Mouse (Mus musculus): Measurements from ENCODE around the gene Unc80. TPM values are rescaled to one million over a fixed set of nuclear protein-coding genes. Genes with fewer than 3 reads are reported as not detected.
A peak's percentile ranks its signal among the peaks of the same experiment; 100 is the strongest.

The Unc80 gene
- polyA plus RNA-seq (2014; fragmentation: Nextera tagmentation; extraction: Ambion mirVana) = 0.37 and 0.39 TPM in 2 replicates

- Histone ChIP-seq H3K4me1 (ENCODE audit: control insufficient read depth, insufficient read depth, low read length) (peaks cover 4% of the 10 kb centered on the region; the same call in 1 of the 2 replicates), H3K9ac (ENCODE audit: low read depth, low read length) (peak within 1 kb of the TSS; percentile 52)
These were observed at the start of gene Unc80 for GRCm38 (mm10) chr1:66467821-66468703. TSS of gene Unc80 (plus strand) at chr1:66468367.

GRCm38 (mm10) chr1:66426073-66426472, 42.1 kb upstream of the Unc80 start:
- Histone ChIP-seq H3K4me1 (ENCODE audit: control insufficient read depth, insufficient read depth, low read length) (no peaks in the 10 kb centered on the region), H3K9me3 (ENCODE audit: control insufficient read depth, low read length) (no peaks in the 10 kb centered on the region), H3K4me3 (ENCODE audit: low read depth, low read length) (no peak overlapping the region), H3K9ac (ENCODE audit: low read depth, low read length) (no peak overlapping the region), H3K4me2 (ENCODE audit: low read depth, low read length) (no peak overlapping the region), H3K27ac (replicated peaks; ENCODE audit: low read depth, low read length) (no peak overlapping the region), H3K36me3 (ENCODE audit: control insufficient read depth, insufficient read depth, low read length) (peaks cover 4% of the 10 kb centered on the region; the same call in 1 of the 2 replicates), H3K27me3 (replicated peaks; ENCODE audit: control insufficient read depth, insufficient read depth, low read length) (no peaks in the 10 kb centered on the region)
- no peak for DNase-seq (ENCODE audit: low spot score)
- no peak for ATAC-seq (ENCODE audit: low read depth)
- 88% methylated on average over 5 of the region's 5 CpGs for WGBS

More at GRCm38 (mm10) chr1:66467821-66468703, at the start of gene Unc80:
- Histone ChIP-seq H3K27me3 (replicated peaks; ENCODE audit: control insufficient read depth, insufficient read depth, low read length) (peaks cover 17% of the 10 kb centered on the region), H3K9me3 (ENCODE audit: control insufficient read depth, low read length) (no peaks in the 10 kb centered on the region), H3K27ac (replicated peaks; ENCODE audit: low read depth, low read length) (no peak within 1 kb of the TSS), H3K4me2 (ENCODE audit: low read depth, low read length) (peak within 1 kb of the TSS; percentile 81), H3K4me3 (ENCODE audit: low read depth, low read length) (peak within 1 kb of the TSS; percentile 55), H3K36me3 (ENCODE audit: control insufficient read depth, insufficient read depth, low read length) (no peaks in the 10 kb centered on the region)
- peak; percentile 56 for DNase-seq (ENCODE audit: low spot score)
- 1% methylated on average over 29 of the region's 83 CpGs for WGBS
- peak; percentile 96 for ATAC-seq (ENCODE audit: low read depth)

GRCm38 (mm10) chr1:66430962-66431361, 37.2 kb upstream of the Unc80 start:
- DNase-seq (ENCODE audit: low spot score) = no peak

GRCm38 (mm10) chr1:66431472-66431871, 36.7 kb upstream of the Unc80 start:
- Histone ChIP-seq H3K27me3 (replicated peaks; ENCODE audit: control insufficient read depth, insufficient read depth, low read length) (no peaks in the 10 kb centered on the region), H3K27ac (replicated peaks; ENCODE audit: low read depth, low read length) (no peak overlapping the region), H3K9me3 (ENCODE audit: control insufficient read depth, low read length) (no peaks in the 10 kb centered on the region), H3K36me3 (ENCODE audit: control insufficient read depth, insufficient read depth, low read length) (no peaks in the 10 kb centered on the region), H3K4me2 (ENCODE audit: low read depth, low read length) (no peak overlapping the region), H3K4me1 (ENCODE audit: control insufficient read depth, insufficient read depth, low read length) (no peaks in the 10 kb centered on the region), H3K4me3 (ENCODE audit: low read depth, low read length) (no peak overlapping the region), H3K9ac (ENCODE audit: low read depth, low read length) (no peak overlapping the region)
- WGBS = 82% methylated on average over 6 of the region's 6 CpGs
- DNase-seq (ENCODE audit: low spot score) (no peak), ATAC-seq (ENCODE audit: low read depth) (no peak)

More at GRCm38 (mm10) chr1:66430962-66431361, 37.2 kb upstream of the Unc80 start:
- Histone ChIP-seq H3K9ac (ENCODE audit: low read depth, low read length) (no peak overlapping the region), H3K27ac (replicated peaks; ENCODE audit: low read depth, low read length) (no peak overlapping the region), H3K9me3 (ENCODE audit: control insufficient read depth, low read length) (no peaks in the 10 kb centered on the region), H3K27me3 (replicated peaks; ENCODE audit: control insufficient read depth, insufficient read depth, low read length) (no peaks in the 10 kb centered on the region), H3K4me3 (ENCODE audit: low read depth, low read length) (no peak overlapping the region), H3K36me3 (ENCODE audit: control insufficient read depth, insufficient read depth, low read length) (no peaks in the 10 kb centered on the region), H3K4me2 (ENCODE audit: low read depth, low read length) (no peak overlapping the region), H3K4me1 (ENCODE audit: control insufficient read depth, insufficient read depth, low read length) (no peaks in the 10 kb centered on the region)
- ATAC-seq (ENCODE audit: low read depth) = no peak

GRCm38 (mm10) chr1:66438069-66438468, 30.1 kb upstream of the Unc80 start:
- DNase-seq (ENCODE audit: low spot score) = no peak
- no peak overlapping the region for H3K27ac ChIP-seq (replicated peaks; ENCODE audit: low read depth, low read length)
- ATAC-seq (ENCODE audit: low read depth) = no peak
- H3K9ac ChIP-seq (ENCODE audit: low read depth, low read length) = no peak overlapping the region
- H3K9me3 ChIP-seq (ENCODE audit: control insufficient read depth, low read length) = no peaks in the 10 kb centered on the region
- no peaks in the 10 kb centered on the region for H3K36me3 ChIP-seq (ENCODE audit: control insufficient read depth, insufficient read depth, low read length)
- H3K4me1 ChIP-seq (ENCODE audit: control insufficient read depth, insufficient read depth, low read length) = no peaks in the 10 kb centered on the region
- 84% methylated on average over 2 of the region's 2 CpGs for WGBS
- H3K4me3 ChIP-seq (ENCODE audit: low read depth, low read length) = no peak overlapping the region
- no peaks in the 10 kb centered on the region for H3K27me3 ChIP-seq (replicated peaks; ENCODE audit: control insufficient read depth, insufficient read depth, low read length)
- H3K4me2 ChIP-seq (ENCODE audit: low read depth, low read length) = no peak overlapping the region

DNA sequence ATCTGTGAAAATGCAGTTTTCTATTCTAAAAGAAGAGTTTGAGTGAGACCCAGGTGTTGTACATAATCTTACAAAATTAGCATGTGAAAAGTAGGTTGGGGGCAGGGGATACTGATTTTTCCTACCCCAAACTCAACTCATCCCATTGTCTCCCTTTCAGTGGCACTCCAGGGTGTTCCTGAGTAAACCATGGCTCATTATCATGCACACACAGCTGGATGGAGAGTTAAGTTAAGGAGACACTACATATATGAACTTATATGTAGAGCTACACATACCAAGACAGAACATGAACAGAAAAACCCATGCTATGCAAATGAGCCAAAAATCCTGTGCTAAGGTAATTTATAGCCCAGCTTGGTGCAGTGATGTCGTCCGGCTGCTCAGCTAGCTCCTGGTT, 25.2 kb upstream of the Unc80 start:
- H3K4me2 ChIP-seq (ENCODE audit: low read depth, low read length) = no peak overlapping the region
- no peak overlapping the region for H3K9ac ChIP-seq (ENCODE audit: low read depth, low read length)
- H3K4me1 ChIP-seq (ENCODE audit: control insufficient read depth, insufficient read depth, low read length) = no peaks in the 10 kb centered on the region
- DNase-seq (ENCODE audit: low spot score) (no peak), ATAC-seq (ENCODE audit: low read depth) (no peak)
- no peak overlapping the region for H3K4me3 ChIP-seq (ENCODE audit: low read depth, low read length)
- no peaks in the 10 kb centered on the region for H3K9me3 ChIP-seq (ENCODE audit: control insufficient read depth, low read length)
- no peaks in the 10 kb centered on the region for H3K36me3 ChIP-seq (ENCODE audit: control insufficient read depth, insufficient read depth, low read length)
- H3K27me3 ChIP-seq (replicated peaks; ENCODE audit: control insufficient read depth, insufficient read depth, low read length) = no peaks in the 10 kb centered on the region
- WGBS = 93% methylated on average over 2 of the region's 2 CpGs
- H3K27ac ChIP-seq (replicated peaks; ENCODE audit: low read depth, low read length) = no peak overlapping the region

- Histone ChIP-seq H3K4me1 (ENCODE audit: control insufficient read depth, insufficient read depth, low read length) (no peaks in the 10 kb centered on the region), H3K27ac (replicated peaks; ENCODE audit: low read depth, low read length) (no peak overlapping the region), H3K9me3 (ENCODE audit: control insufficient read depth, low read length) (no peaks in the 10 kb centered on the region), H3K36me3 (ENCODE audit: control insufficient read depth, insufficient read depth, low read length) (no peaks in the 10 kb centered on the region), H3K9ac (ENCODE audit: low read depth, low read length) (no peak overlapping the region), H3K4me3 (ENCODE audit: low read depth, low read length) (no peak overlapping the region), H3K27me3 (replicated peaks; ENCODE audit: control insufficient read depth, insufficient read depth, low read length) (no peaks in the 10 kb centered on the region), H3K4me2 (ENCODE audit: low read depth, low read length) (no peak overlapping the region)
- ATAC-seq (ENCODE audit: low read depth) (no peak), DNase-seq (ENCODE audit: low spot score) (no peak)
- WGBS = 72% methylated on average over 2 of the region's 2 CpGs
These were observed 18.7 kb upstream of the Unc80 start for GRCm38 (mm10) chr1:66449471-66449870.

- H3K27ac ChIP-seq (replicated peaks; ENCODE audit: low read depth, low read length) = no peak overlapping the region
- H3K36me3 ChIP-seq (ENCODE audit: control insufficient read depth, insufficient read depth, low read length) = no peaks in the 10 kb centered on the region
- no peaks in the 10 kb centered on the region for H3K9me3 ChIP-seq (ENCODE audit: control insufficient read depth, low read length)
- H3K4me2 ChIP-seq (ENCODE audit: low read depth, low read length) = no peak overlapping the region
- no peak overlapping the region for H3K4me3 ChIP-seq (ENCODE audit: low read depth, low read length)
- no peak for ATAC-seq (ENCODE audit: low read depth)
- H3K9ac ChIP-seq (ENCODE audit: low read depth, low read length) = no peak overlapping the region
- WGBS = 10% methylated on average over 2 of the region's 2 CpGs
- H3K4me1 ChIP-seq (ENCODE audit: control insufficient read depth, insufficient read depth, low read length) = no peaks in the 10 kb centered on the region
- no peaks in the 10 kb centered on the region for H3K27me3 ChIP-seq (replicated peaks; ENCODE audit: control insufficient read depth, insufficient read depth, low read length)
- no peak for DNase-seq (ENCODE audit: low spot score)
These were observed 11.6 kb upstream of the Unc80 start for GRCm38 (mm10) chr1:66456580-66456979.

DNA sequence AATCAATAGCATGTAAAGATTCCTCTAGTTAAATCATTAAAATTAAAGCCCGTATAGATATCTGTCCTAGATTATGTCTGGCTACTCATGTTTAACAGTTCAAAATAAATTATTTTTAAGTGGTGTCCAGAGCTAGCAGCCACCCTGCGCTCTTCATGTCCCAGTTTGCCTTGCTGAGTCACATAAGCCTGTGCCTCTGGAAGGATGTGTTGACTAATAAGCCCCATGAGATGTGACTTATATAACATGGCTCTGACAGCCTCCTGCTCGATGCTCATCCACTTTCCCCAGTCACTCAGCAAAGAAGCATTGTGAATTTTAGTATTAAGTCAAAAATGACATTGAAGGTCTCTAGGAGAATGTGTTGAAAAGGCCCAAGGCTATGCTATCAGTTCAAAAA, 10.4 kb upstream of the Unc80 start:
- no peak for DNase-seq (ENCODE audit: low spot score)

More for the DNA sequence above, 10.4 kb upstream of the Unc80 start:
- Histone ChIP-seq H3K9ac (ENCODE audit: low read depth, low read length) (no peak overlapping the region), H3K4me1 (ENCODE audit: control insufficient read depth, insufficient read depth, low read length) (no peaks in the 10 kb centered on the region), H3K36me3 (ENCODE audit: control insufficient read depth, insufficient read depth, low read length) (no peaks in the 10 kb centered on the region), H3K27me3 (replicated peaks; ENCODE audit: control insufficient read depth, insufficient read depth, low read length) (no peaks in the 10 kb centered on the region), H3K4me2 (ENCODE audit: low read depth, low read length) (no peak overlapping the region), H3K4me3 (ENCODE audit: low read depth, low read length) (no peak overlapping the region), H3K27ac (replicated peaks; ENCODE audit: low read depth, low read length) (no peak overlapping the region), H3K9me3 (ENCODE audit: control insufficient read depth, low read length) (no peaks in the 10 kb centered on the region)
- 61% methylated on average over 3 of the region's 3 CpGs for WGBS
- ATAC-seq (ENCODE audit: low read depth) = no peak

Data from embryonic facial prominence, embryonic 14.5 days (tissue).